Mouse (Mus musculus) c-Kit-positive CD71-positive TER-119-negative erythroid progenitor cells, embryonic 14.5 days (primary cell): ENCODE data around the gene Tmem161a.

Experiments
- DNase-seq: peaks from one replicate; pipeline ENCODE4 v3.0.0-alpha.2; 2013; ENCODE audit warnings: low read depth

The Tmem161a gene

GRCm38 (mm10) chr8:70172043-70172681, at the start of gene Tmem161a:
Gene Tmem161a (plus strand): TSS chr8:70172356.
- DNase-seq, result peak; percentile 97

DNA sequence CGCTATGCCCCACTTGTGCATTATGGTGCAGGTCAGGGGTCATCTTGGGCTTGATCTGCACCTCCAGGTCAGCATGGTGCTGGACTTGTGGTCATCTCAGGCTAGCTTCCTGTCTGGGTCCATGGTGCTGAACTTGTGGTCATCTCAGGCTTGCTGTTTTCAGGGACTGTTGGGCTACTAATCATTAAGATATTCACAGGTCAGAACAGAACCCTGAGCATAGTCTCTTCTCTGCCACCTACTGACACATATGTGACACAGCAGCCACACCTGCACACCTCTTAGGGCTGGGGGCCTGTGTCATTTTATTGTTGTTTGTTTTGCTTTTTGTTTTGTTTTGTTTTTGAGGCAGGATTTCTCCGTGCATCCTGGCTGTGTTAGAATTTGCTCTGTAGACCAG, 49.3 kb upstream of the Tmem161a start:
- DNase-seq, result no peak

GRCm38 (mm10) chr8:70124992-70125391, 47.2 kb upstream of the Tmem161a start:
- no peak for DNase-seq

DNA sequence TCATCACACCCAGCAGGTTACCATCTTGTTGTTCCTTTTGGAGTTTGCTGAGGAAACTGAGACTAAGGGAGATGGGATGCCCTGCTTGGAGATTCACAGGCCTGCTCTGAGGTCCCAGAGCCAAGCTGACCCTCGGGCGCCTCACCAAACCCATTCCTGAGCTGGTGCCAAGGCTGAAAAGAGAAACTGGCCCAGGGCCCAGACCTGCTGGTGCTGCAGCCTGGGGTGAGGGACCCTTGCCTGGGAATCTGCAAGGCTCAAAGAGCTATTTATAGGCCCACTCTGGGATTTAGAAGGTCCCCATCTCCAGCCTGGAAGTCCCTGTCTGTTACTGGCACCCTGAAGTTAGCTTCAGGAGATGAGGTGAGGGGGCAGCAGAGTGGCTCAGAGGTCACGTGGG, 43.7 kb upstream of the Tmem161a start:
- DNase-seq, result no peak

GRCm38 (mm10) chr8:70129309-70129952, 42.7 kb upstream of the Tmem161a start:
- DNase-seq, result no peak

DNA sequence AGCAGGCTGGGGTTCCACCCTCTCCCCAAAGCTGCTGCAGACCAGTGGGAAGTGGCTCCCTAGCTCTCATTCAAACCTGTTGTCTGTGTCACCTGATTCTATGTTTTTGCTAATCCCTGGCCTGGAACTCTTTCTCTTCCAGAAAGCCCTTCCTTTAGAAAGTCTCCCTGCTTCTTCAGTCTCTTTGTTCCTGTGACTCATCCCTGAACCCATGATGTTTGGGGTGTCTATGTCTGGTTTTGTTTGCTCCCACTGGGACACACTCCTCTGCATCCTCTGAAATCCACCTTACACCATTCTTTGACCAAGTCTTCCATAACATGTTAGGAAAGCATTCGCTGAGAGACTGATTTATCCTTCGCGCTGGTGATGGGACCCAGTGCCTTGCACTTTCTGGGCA, 42.1 kb upstream of the Tmem161a start:
- DNase-seq, result no peak

GRCm38 (mm10) chr8:70131166-70131883, 40.8 kb upstream of the Tmem161a start, which contains the start of gene Nr2c2ap:
Gene Nr2c2ap (plus strand): TSS chr8:70131333.
- peak; percentile 84 for DNase-seq

- no peak for DNase-seq
Measured at GRCm38 (mm10) chr8:70134086-70134485, 38.1 kb upstream of the Tmem161a start.

- no peak for DNase-seq
Measured at GRCm38 (mm10) chr8:70134931-70135330, 37.2 kb upstream of the Tmem161a start.

DNA sequence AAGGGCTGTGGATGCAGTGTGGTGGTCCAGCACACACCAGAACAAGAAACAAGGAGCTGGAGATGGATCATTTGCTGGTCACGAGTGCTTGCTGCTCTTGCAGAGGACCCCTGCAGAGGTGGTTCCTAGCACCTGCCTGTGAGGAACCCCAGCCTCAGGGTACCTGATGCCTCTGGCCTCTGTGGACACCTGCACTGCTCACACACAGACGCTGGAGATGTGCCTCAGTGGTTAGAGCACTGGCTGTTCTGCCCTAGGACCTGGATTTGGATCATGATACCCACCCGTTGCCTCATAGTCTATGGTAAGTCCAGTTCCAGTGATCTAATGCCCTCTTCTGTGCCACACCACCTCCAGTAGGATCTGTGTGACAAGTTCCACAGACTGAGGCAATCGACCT, 35.6 kb upstream of the Tmem161a start:
- no peak for DNase-seq

DNA sequence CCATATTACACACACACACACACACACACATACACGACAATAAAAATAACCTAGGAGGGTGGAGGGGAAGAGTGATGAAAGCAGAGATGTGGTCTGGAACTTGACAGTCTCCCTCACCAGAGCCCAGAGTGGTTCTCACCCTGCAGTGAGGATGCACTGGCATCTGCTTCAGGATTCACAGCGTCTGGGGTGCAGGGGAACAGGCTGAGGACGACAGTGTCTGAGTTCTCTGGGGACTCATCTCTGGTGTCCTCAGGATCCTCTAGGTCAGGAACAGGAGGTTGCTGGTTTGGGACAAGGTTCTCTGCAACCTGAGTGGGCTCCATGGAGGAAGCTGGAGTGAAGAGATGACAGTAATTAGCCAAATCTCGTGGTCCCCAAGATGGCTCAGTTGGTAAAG, 34.3 kb upstream of the Tmem161a start:
- no peak for DNase-seq

DNA sequence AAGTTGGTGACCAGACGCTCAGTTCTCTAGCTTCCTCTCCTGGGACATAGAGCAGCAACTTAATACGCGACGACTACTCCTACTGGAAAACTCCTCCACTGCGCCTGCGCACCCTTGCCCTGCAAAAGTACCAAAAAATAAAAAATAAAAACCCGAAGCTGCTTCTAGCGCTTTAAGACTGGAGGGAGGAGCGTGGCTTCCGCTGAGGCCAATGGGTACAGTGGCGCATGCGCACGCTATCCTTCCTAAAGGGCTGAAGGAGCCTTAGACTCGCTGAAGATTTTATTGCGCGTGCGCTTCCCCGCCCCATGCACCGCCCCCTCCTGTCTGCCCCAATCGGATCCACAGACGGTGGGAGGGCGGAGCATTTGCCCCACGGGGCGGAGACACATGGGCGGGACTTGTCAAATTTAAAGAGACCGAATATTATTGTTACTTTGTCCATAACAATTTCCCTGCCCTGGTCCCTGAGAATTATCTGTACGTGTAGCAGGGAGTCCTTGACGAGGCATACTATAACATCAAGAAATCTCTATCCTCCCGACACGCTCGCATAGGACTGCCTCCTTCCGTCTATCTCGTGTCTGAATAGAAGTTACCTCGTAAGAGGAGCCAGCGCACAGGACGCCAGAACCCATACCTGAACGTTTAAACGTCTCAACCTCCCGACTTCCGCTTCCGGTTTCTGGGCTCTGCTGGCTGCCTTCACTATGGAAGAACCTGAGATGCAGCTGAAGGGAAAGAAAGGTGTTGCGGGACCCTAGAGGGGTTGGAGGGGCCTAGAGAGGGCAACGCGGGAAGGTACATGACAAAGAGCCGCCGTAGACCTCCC, 32.9 kb upstream of the Tmem161a start, which contains the start of the genes Rfxank, Borcs8 and Mef2b:
Gene Rfxank, minus strand, starts transcription at position 129 of the 832 bp plus-strand sequence.
Gene Borcs8, plus strand, starts transcription at position 474 of the 832 bp plus-strand sequence.
Gene Mef2b, plus strand, starts transcription at position 686 of the 832 bp plus-strand sequence.
- peak; percentile 100 for DNase-seq

GRCm38 (mm10) chr8:70139981-70140380, 32.2 kb upstream of the Tmem161a start:
- DNase-seq, result no peak

DNA sequence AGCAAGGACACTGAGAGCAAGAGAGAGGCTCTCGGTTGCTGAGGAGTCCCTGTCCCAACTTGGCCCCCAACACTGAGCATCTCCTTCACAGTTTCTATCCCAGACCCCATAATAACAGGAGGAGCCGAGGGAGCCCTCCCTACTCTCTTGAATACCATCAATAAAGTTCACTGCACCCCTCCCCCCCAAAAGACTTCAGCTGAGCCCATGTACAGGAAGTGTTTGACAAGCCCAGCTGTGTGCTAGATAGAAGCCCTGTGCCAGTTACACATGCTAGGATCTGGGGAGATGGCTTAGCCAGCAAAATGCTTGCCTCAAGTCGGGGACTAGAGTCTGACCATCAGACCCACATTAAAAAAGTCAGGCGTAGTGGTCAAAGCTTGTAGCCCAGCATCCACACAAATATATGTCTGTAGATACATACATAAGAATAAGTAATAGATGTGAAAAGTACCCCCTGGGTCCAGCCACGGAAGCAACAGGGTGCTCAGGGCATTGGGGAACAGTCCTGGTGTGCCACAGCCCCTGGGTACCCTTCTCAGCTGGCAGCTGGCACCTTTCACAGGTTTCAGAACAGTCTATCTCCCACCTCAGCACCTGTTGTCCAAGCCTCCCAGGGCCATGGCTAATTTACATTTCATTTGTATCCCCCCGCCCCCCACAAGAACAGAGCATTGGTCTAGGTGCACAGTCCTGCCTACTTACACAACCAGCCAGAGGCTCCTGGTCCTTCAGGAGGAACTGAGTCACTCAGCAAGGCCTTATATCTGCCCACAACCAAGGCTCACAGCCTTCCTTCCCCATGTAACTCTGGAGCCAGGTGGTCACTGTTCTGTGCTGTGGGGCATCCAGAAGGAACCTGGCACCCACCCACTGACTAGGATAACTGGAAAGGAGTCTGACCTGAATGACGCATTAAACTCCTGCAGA, 24.2 kb upstream of the Tmem161a start:
- no peak for DNase-seq

DNA sequence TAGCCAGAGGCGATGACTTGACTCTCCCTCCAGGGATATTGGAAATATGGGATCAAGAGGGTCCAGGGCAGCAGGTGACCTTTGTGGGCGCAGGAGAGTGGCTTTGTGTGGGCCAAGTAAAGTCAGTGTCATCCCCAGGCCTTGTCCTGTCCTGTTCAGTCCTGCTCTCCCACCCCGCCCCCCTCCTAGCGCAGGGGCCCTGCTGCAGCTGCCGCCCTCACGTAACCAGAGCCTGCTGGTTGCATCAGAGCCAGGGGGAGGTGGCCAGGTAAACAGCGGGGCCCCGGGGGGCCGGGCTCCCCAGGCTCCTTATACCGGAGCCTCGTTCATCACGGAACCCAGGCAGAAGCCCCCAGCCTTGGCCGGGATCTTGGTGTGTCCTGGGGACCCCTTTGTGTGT, 22.0 kb upstream of the Tmem161a start:
- no peak for DNase-seq

- DNase-seq, result peak; percentile 84
Measured at GRCm38 (mm10) chr8:70152537-70153257, 19.5 kb upstream of the Tmem161a start.

- no peak for DNase-seq
Measured at GRCm38 (mm10) chr8:70157240-70157800, 14.8 kb upstream of the Tmem161a start.

GRCm38 (mm10) chr8:70158069-70158853, 13.9 kb upstream of the Tmem161a start:
- no peak for DNase-seq

DNA sequence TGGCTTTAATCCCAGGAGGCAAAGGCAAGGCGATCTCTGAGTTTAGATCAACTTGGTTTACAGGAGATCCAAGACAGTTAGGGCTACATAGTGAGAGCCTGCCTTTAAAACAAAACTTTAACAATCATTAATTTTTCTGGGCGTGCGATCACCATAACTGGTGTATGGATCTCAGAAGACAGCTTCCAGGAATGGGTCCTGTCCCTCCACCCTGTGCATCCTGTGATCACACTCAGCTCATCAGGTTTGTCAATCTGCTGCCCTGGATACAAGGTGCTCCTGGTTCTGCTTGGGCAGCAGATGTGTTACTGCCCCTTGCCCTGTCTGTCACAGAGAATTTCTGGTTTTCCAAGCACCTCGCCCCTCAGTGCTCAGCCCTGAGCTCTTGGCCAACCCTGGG, 12.9 kb upstream of the Tmem161a start:
- no peak for DNase-seq
